Mouse (Mus musculus) CD4-positive, CD25-positive, alpha-beta regulatory T cell (primary cell): Measurements from ENCODE around the gene 1700016C15Rik. TPM values are rescaled to one million over a fixed set of nuclear protein-coding genes. Genes with fewer than 3 reads are reported as not detected.

Experiments
- polyA plus RNA-seq: library from polyadenylated mRNA; unstranded; fragments of 100-300 nt; shearing (Covaris generic); gene quantifications from one replicate; pipeline ENCODE4 v1.2.1, GENCODE M21; 2017

The 1700016C15Rik gene
- polyA plus RNA-seq: not detected

GRCm38 (mm10) chr1:177729043-177730024 is at the start of gene 1700016C15Rik:
TSS of gene 1700016C15Rik (plus strand) at chr1:177729814.

GRCm38 (mm10) chr1:177796193-177796939 is 66.8 kb downstream of the 1700016C15Rik start, which contains the start of gene Adss:
TSS of gene Adss (minus strand) at chr1:177796511.

Other genes starting within 250 kb of the 1700016C15Rik start
- 100 TPM for gene Adss, start 66.7 kb downstream of the 1700016C15Rik start, polyA plus RNA-seq